Mouse (Mus musculus) CH12.LX (cell line): ENCODE data around the gene U90926.

Experiments
- CTCF ChIP-seq, 2 experiments: IDR thresholded peaks in 1 of 2; conservative IDR thresholded peaks in 1 of 2; 2 replicates each; pipeline ENCODE4 v1.5.1; 2011 to 2012; ENCODE audit warnings: low read depth in 2 of 2, low read length in 2 of 2, improper control_type of control experiment in 1 of 2, inconsistent platforms in 1 of 2, mild to moderate bottlenecking in 1 of 2, moderate library complexity in 1 of 2
- E2F4 ChIP-seq: IDR thresholded peaks from 2 replicates; pipeline ENCODE4 v1.6.1; 2011; ENCODE audit warnings: low read depth, low read length, improper control_type of control experiment; ENCODE audit not compliant: insufficient replicate concordance
- ELF1 ChIP-seq: IDR thresholded peaks from 2 replicates; pipeline ENCODE4 v1.6.1; 2014; ENCODE audit warnings: low read depth, mild to moderate bottlenecking, inconsistent platforms, low read length, improper control_type of control experiment
- HCFC1 ChIP-seq: IDR thresholded peaks from 2 replicates; pipeline ENCODE4 v1.6.1; 2012; ENCODE audit warnings: low read depth, mild to moderate bottlenecking, inconsistent platforms, low read length, improper control_type of control experiment
- POLR2A ChIP-seq: IDR thresholded peaks from 2 replicates; pipeline ENCODE4 v1.6.1; 2011; ENCODE audit warnings: low read depth, mild to moderate bottlenecking, improper control_type of control experiment, low read length
- POLR2AphosphoS2 ChIP-seq: IDR thresholded peaks from 2 replicates; pipeline ENCODE4 v1.6.1; 2011; ENCODE audit warnings: low read depth, low read length, improper control_type of control experiment
- SIN3A ChIP-seq: IDR thresholded peaks from 2 replicates; pipeline ENCODE4 v1.6.1; 2012; ENCODE audit warnings: low read length, improper control_type of control experiment, inconsistent platforms
- USF1 ChIP-seq: IDR thresholded peaks from 2 replicates; pipeline ENCODE4 v1.6.1; 2014; ENCODE audit warnings: low read depth, mild to moderate bottlenecking, inconsistent platforms, low read length, improper control_type of control experiment
- ZMIZ1 ChIP-seq: IDR thresholded peaks from 2 replicates; pipeline ENCODE4 v1.6.1; 2012; ENCODE audit warnings: low read depth, mild to moderate bottlenecking, inconsistent platforms, low read length, improper control_type of control experiment

GRCm38 (mm10) chr5:92240769-92241168 lies 25.6 kb upstream of the U90926 start:
- no peak for TF ChIP-seq USF1
- no peak for TF ChIP-seq E2F4
- no peak for TF ChIP-seq CTCF (conservative IDR thresholded peaks at IDR 0.05 in 1 of 2, IDR thresholded peaks at IDR 0.05 in 1 of 2; ENCODE audit: low read depth in 2 of 2, low read length in 2 of 2)
- TF ChIP-seq POLR2A = no peak
- TF ChIP-seq ZMIZ1 = no peak
- no peak for TF ChIP-seq POLR2AphosphoS2
- TF ChIP-seq ELF1 = no peak
- no peak for TF ChIP-seq HCFC1
- no peak for TF ChIP-seq SIN3A
